In the genomic region with DNA sequence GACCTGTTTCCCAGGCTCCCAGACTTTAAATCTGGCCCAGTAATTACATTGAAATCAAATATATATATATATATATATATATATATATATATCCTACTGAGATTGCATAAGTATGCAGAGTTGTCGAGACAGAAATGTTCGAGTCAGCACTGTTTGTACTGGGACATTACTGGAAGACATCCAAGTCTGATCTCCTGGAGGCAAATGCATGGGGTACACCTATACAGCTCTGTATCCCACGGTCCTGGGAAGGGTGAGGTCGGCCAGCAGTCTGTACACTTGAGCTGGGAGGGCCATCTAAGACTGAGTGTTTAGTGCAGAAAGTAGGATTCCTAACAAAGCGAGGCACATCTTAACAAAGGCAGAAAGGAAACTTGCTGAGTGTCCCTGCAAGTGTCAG, we compare ENCODE assay signal across 12 mouse cellular contexts. TPM values are rescaled to one million over a fixed set of nuclear protein-coding genes. Genes with fewer than 3 reads are reported as not detected.
A peak's percentile ranks its signal among the peaks of the same experiment; 100 is the strongest.
DNase-seq lines count a peak whose midpoint lies in the region; ATAC-seq and TF ChIP-seq lines count a peak whose summit lies in the region.
"Had no signal": no experiment of that assay in that cellular context is flagged by ENCODE, and none has a peak within 500 bp of the region (broad histone marks: within the 10 kb centered on the region; RNA-seq: fewer than 3 reads in every experiment).

No protein-coding gene starts in this region.

- H3K4me3 ChIP-seq in heart, postnatal 0 days (ENCODE audit: low read depth, low read length) = no peak overlapping the region
- no peak overlapping the region for H3K4me3 ChIP-seq in heart, adult 2 months
- H3K4me3 ChIP-seq in lung, embryonic 16.5 days (ENCODE audit: low read length) = peak overlapping the region; percentile 11; the same call in 1 of the 2 replicates
- H3K4me3 ChIP-seq in embryonic facial prominence, embryonic 13.5 days = no peak overlapping the region
- H3K4me3 ChIP-seq in liver, embryonic 16.5 days (ENCODE audit: low read depth, low read length) = no peak overlapping the region

- H3K9ac ChIP-seq in heart, postnatal 0 days (replicated peaks; ENCODE audit: low read depth, low read length) = peak overlapping the region; percentile 17; the same call in 1 of the 2 replicates
- H3K9ac ChIP-seq in heart, adult 2 months (ENCODE audit: low read depth, low read length) = no peak overlapping the region
- peak overlapping the region; percentile 45 for H3K9ac ChIP-seq in lung, embryonic 16.5 days (ENCODE audit: low read length)
- H3K9ac ChIP-seq in embryonic facial prominence, embryonic 13.5 days = no peak overlapping the region
- H3K9ac ChIP-seq in liver, embryonic 16.5 days (ENCODE audit: low read depth, low read length) = no peak overlapping the region

- 0 out of 2 replicates have a peak, but pooled peaks cover 13% of the 10 kb centered on the region for H3K36me3 ChIP-seq in heart, postnatal 0 days (replicated peaks; ENCODE audit: control insufficient read depth, insufficient read depth, low read length)
- H3K36me3 ChIP-seq in heart, adult 2 months (ENCODE audit: control insufficient read depth, insufficient read depth, low read length) = peaks cover 2% of the 10 kb centered on the region
- H3K36me3 ChIP-seq in lung, embryonic 16.5 days (ENCODE audit: control insufficient read depth, insufficient read depth, low read length) = no peaks in the 10 kb centered on the region
- H3K36me3 ChIP-seq in embryonic facial prominence, embryonic 13.5 days = peaks cover 8% of the 10 kb centered on the region
- H3K36me3 ChIP-seq in liver, embryonic 16.5 days (ENCODE audit: control insufficient read depth, insufficient read depth) = peaks cover 16% of the 10 kb centered on the region

- TF ChIP-seq EP300 in heart, postnatal 0 days (IDR thresholded peaks at IDR 0.05; ENCODE audit: low read depth) = no peak
- no peak for TF ChIP-seq EP300 in heart, adult 2 months (IDR thresholded peaks at IDR 0.05; ENCODE audit: insufficient read depth, low read depth, low read length)

- no peak for TF ChIP-seq CTCF in heart, postnatal 0 days (IDR thresholded peaks at IDR 0.05; ENCODE audit: low read depth)
- TF ChIP-seq CTCF in heart, adult 2 months (IDR thresholded peaks at IDR 0.05) = no peak

- H3K27ac ChIP-seq in heart, postnatal 0 days (ENCODE audit: low read depth) = peak overlapping the region; percentile 68
- no peak overlapping the region for H3K27ac ChIP-seq in heart, adult 2 months
- peak overlapping the region; percentile 95 for H3K27ac ChIP-seq in lung, embryonic 16.5 days (ENCODE audit: low read length)
- peak overlapping the region; percentile 76 for H3K27ac ChIP-seq in embryonic facial prominence, embryonic 13.5 days
- H3K27ac ChIP-seq in liver, embryonic 16.5 days (ENCODE audit: low read length) = peak overlapping the region; percentile 62; the same call in 1 of the 2 replicates

- 9% methylated on average over 5 of the region's 5 CpGs for WGBS in heart, postnatal 0 days
- 34% methylated on average over 5 of the region's 5 CpGs for WGBS in heart, adult 2 months
- WGBS in lung, embryonic 16.5 days = 15% methylated on average over 5 of the region's 5 CpGs
- 36% methylated on average over 5 of the region's 5 CpGs for WGBS in embryonic facial prominence, embryonic 13.5 days
- 50% methylated on average over 5 of the region's 5 CpGs for WGBS in liver, embryonic 16.5 days (ENCODE audit: insufficient replicate concordance)

- H3K9me3 ChIP-seq in heart, postnatal 0 days (replicated peaks; ENCODE audit: control insufficient read depth, low read length) = no peaks in the 10 kb centered on the region
- H3K9me3 ChIP-seq in lung, embryonic 16.5 days (ENCODE audit: control insufficient read depth, low read length) = no peaks in the 10 kb centered on the region
- no peaks in the 10 kb centered on the region for H3K9me3 ChIP-seq in embryonic facial prominence, embryonic 13.5 days
- no peaks in the 10 kb centered on the region for H3K9me3 ChIP-seq in liver, embryonic 16.5 days (replicated peaks; ENCODE audit: control insufficient read depth, low read length)

- peak overlapping the region; percentile 24; the same call in 1 of the 2 replicates for H3K4me2 ChIP-seq in heart, postnatal 0 days (ENCODE audit: low read depth, low read length)
- H3K4me2 ChIP-seq in lung, embryonic 16.5 days (ENCODE audit: low read depth, low read length) = peak overlapping the region; percentile 42
- H3K4me2 ChIP-seq in embryonic facial prominence, embryonic 13.5 days = peak overlapping the region; percentile 18; the same call in 1 of the 2 replicates
- H3K4me2 ChIP-seq in liver, embryonic 16.5 days (ENCODE audit: low read depth, low read length) = no peak overlapping the region

- no peak for TF ChIP-seq POLR2A in heart, adult 2 months (IDR thresholded peaks at IDR 0.05; ENCODE audit: insufficient read depth, low read depth, low read length)

- no peaks in the 10 kb centered on the region for H3K27me3 ChIP-seq in heart, postnatal 0 days (ENCODE audit: control insufficient read depth, insufficient read depth, low read length)
- H3K27me3 ChIP-seq in heart, adult 2 months (ENCODE audit: control insufficient read depth, insufficient read depth, low read length) = no peaks in the 10 kb centered on the region
- H3K27me3 ChIP-seq in lung, embryonic 16.5 days (ENCODE audit: control insufficient read depth, insufficient read depth, low read depth, low read length) = no peaks in the 10 kb centered on the region
- no peaks in the 10 kb centered on the region for H3K27me3 ChIP-seq in embryonic facial prominence, embryonic 13.5 days
- H3K27me3 ChIP-seq in liver, embryonic 16.5 days (ENCODE audit: control insufficient read depth, insufficient read depth, low read depth, low read length) = no peaks in the 10 kb centered on the region

- H3K4me1 ChIP-seq in heart, postnatal 0 days (ENCODE audit: control insufficient read depth, insufficient read depth) = peaks cover 38% of the 10 kb centered on the region
- H3K4me1 ChIP-seq in heart, adult 2 months (ENCODE audit: control insufficient read depth, insufficient read depth, low read length) = peaks cover 16% of the 10 kb centered on the region
- H3K4me1 ChIP-seq in lung, embryonic 16.5 days (replicated peaks; ENCODE audit: control insufficient read depth, insufficient read depth, low read length) = peaks cover 53% of the 10 kb centered on the region
- H3K4me1 ChIP-seq in embryonic facial prominence, embryonic 13.5 days = peaks cover 45% of the 10 kb centered on the region
- peaks cover 85% of the 10 kb centered on the region for H3K4me1 ChIP-seq in liver, embryonic 16.5 days (ENCODE audit: control insufficient read depth, low read depth, low read length)

- DNase-seq in heart, postnatal 0 days (ENCODE audit: low spot score) = peak; percentile 38
- DNase-seq in heart, adult 2 months = no peak
- DNase-seq in lung, postnatal 4 days = no peak
- DNase-seq in layer of hippocampus, adult 8-10 months (ENCODE audit: low spot score in 2 of 2) = no peak
- DNase-seq: cerebellum, adult 11 months; gastrocnemius, postnatal 36 days; thymus, postnatal 14 days had no signal

- no peak for ATAC-seq in heart, postnatal 0 days (ENCODE audit: insufficient read depth, low read depth)
- peak; percentile 75 for ATAC-seq in lung, embryonic 16.5 days (ENCODE audit: low read depth)
- ATAC-seq in embryonic facial prominence, embryonic 13.5 days (ENCODE audit: insufficient number of reproducible peaks, insufficient read depth, low FRiP score, low TSS enrichment, low read depth) = no peak; the same call in 1 of the 2 replicates
- ATAC-seq in liver, embryonic 16.5 days (ENCODE audit: low read depth) = no peak
- no peak for ATAC-seq in monocyte, adult 5-6 weeks (replicated peaks; ENCODE audit: insufficient number of reproducible peaks, low FRiP score, low TSS enrichment, poor library complexity, severe bottlenecking)

- intact Hi-C loops in heart, adult 2 months (cut with DNase I) = no loop called here

- peaks cover 4% of the 10 kb centered on the region; the same call in 1 of the 2 replicates for H3K79me2 ChIP-seq in heart, adult 2 months (replicated peaks; ENCODE audit: control insufficient read depth, insufficient read depth, low read length)

RNA-seq across cellular contexts. Expression of a gene that starts 27.3 kb away (rescaled TPM):
- total RNA-seq in heart, postnatal 0 days (2014; rRNA removed; ENCODE audit: low replicate concordance) = 31.9 and 48.2 TPM in 2 replicates
- polyA plus RNA-seq in heart, postnatal 0 days (2015; fragmentation: Nextera tagmentation; extraction: Ambion mirVana) = 22.7 and 23.6 TPM in 2 replicates
- 10 to 100 TPM; 23.9 to 28.9 TPM for total RNA-seq in heart, adult 2 months (2021)
- polyA plus RNA-seq in heart, adult 2 months (2012; rRNA removed) = 22.8 and 27.4 TPM in 2 replicates
- 48.5 and 54.6 TPM in 2 replicates for polyA plus RNA-seq in lung, embryonic 16.5 days (2015; fragmentation: Nextera tagmentation; extraction: Ambion mirVana)
- 36.6 and 39.4 TPM in 2 replicates for polyA plus RNA-seq in embryonic facial prominence, embryonic 13.5 days (2015; fragmentation: Nextera tagmentation; extraction: Ambion mirVana)
- 46.5 and 52.1 TPM in 2 replicates for polyA plus RNA-seq in liver, embryonic 16.5 days (2015; fragmentation: Nextera tagmentation; extraction: Ambion mirVana)
- total RNA-seq in monocyte, adult 5-6 weeks (2017) = 33.4 to 56.9 TPM (median 45.7 TPM) in 3 replicates
- total RNA-seq in layer of hippocampus, adult 8-10 months (2022) = 10 to 100 TPM; 28.4 to 35.9 (median 32.0) TPM

RNA-seq across cellular contexts. Expression of a gene that starts 47.7 kb away (rescaled TPM):
- 14.5 and 20.6 TPM in 2 replicates for total RNA-seq in heart, postnatal 0 days (2014; rRNA removed; ENCODE audit: low replicate concordance)
- 11.5 and 12.2 TPM in 2 replicates for polyA plus RNA-seq in heart, postnatal 0 days (2015; fragmentation: Nextera tagmentation; extraction: Ambion mirVana)
- total RNA-seq in heart, adult 2 months (2021) = 1 to 10 TPM; 8.0 to 8.3 TPM
- polyA plus RNA-seq in heart, adult 2 months (2012; rRNA removed) = 6.1 and 8.5 TPM in 2 replicates
- 27.7 and 28.3 TPM in 2 replicates for polyA plus RNA-seq in lung, embryonic 16.5 days (2015; fragmentation: Nextera tagmentation; extraction: Ambion mirVana)
- 37.9 and 38.2 TPM in 2 replicates for polyA plus RNA-seq in embryonic facial prominence, embryonic 13.5 days (2015; fragmentation: Nextera tagmentation; extraction: Ambion mirVana)
- polyA plus RNA-seq in liver, embryonic 16.5 days (2015; fragmentation: Nextera tagmentation; extraction: Ambion mirVana) = 10.1 and 10.4 TPM in 2 replicates
- total RNA-seq in monocyte, adult 5-6 weeks (2017) = 12.7 to 15.4 TPM (median 14.8 TPM) in 3 replicates
- 10 to 100 TPM; 26.5 to 30.1 (median 29.6) TPM for total RNA-seq in layer of hippocampus, adult 8-10 months (2022)

RNA-seq across cellular contexts. Expression of a gene that starts 57.7 kb away (rescaled TPM):
- total RNA-seq in heart, postnatal 0 days (2014; rRNA removed; ENCODE audit: low replicate concordance) = not detected in 2 replicates
- polyA plus RNA-seq in heart, postnatal 0 days (2015; fragmentation: Nextera tagmentation; extraction: Ambion mirVana) = not detected in 2 replicates
- total RNA-seq in heart, adult 2 months (2021) = under 1 TPM in 1 of 2 experiments, not detected in 1; 0.34 TPM
- polyA plus RNA-seq in heart, adult 2 months (2012; rRNA removed) = 0.56 and 0.70 TPM in 2 replicates
- not detected in 2 replicates for polyA plus RNA-seq in lung, embryonic 16.5 days (2015; fragmentation: Nextera tagmentation; extraction: Ambion mirVana)
- polyA plus RNA-seq in embryonic facial prominence, embryonic 13.5 days (2015; fragmentation: Nextera tagmentation; extraction: Ambion mirVana) = not detected in 2 replicates
- not detected in 2 replicates for polyA plus RNA-seq in liver, embryonic 16.5 days (2015; fragmentation: Nextera tagmentation; extraction: Ambion mirVana)
- not detected in 3 replicates for total RNA-seq in monocyte, adult 5-6 weeks (2017)
- under 1 TPM in 1 of 4 experiments, not detected in 3; 0.33 TPM for total RNA-seq in layer of hippocampus, adult 8-10 months (2022)
- polyA plus RNA-seq: limb, embryonic 11.5 days had no signal

Comparison
In these comparisons a context has a peak if more than half of its experiments do, and no peak if none do; other contexts are left out.
1. H3K9ac ChIP-seq: peak in heart, postnatal 0 days (single experiment) and lung, embryonic 16.5 days (single experiment); none in heart, adult 2 months (single experiment), embryonic facial prominence, embryonic 13.5 days (single experiment) and liver, embryonic 16.5 days (single experiment).